Mouse (Mus musculus): Measurements from ENCODE around the gene Psip1. TPM values are rescaled to one million over a fixed set of nuclear protein-coding genes. Genes with fewer than 3 reads are reported as not detected.
"Not testable (repeated sequence)": the region's sequence is repeated elsewhere in the genome, so short reads cannot be mapped to it uniquely, and the experiment has no call there.

The Psip1 gene
- polyA plus RNA-seq, 1 experiment from 2014 or later: 266 TPM

- not testable (repeated sequence) for H3K9me3 ChIP-seq; H3K27ac ChIP-seq (replicated peaks); H3K4me1 ChIP-seq (replicated peaks); ATAC-seq (ENCODE audit: low read depth); H3K36me3 ChIP-seq; H3K4me2 ChIP-seq; H3K9ac ChIP-seq; H3K4me3 ChIP-seq; H3K27me3 ChIP-seq
- WGBS: 90% methylated on average over 5 of the region's 5 CpGs
Measured at GRCm38 (mm10) chr4:83497013-83497412, 10.8 kb upstream of the Psip1 start.

- WGBS: 88% methylated on average over 1 of the region's 1 CpGs
Measured at GRCm38 (mm10) chr4:83493112-83493511, 6.9 kb upstream of the Psip1 start.

GRCm38 (mm10) chr4:83489121-83489520 is 2.9 kb upstream of the Psip1 start:
- no peaks in the 10 kb centered on the region for H3K27me3 ChIP-seq
- ATAC-seq (ENCODE audit: low read depth): no peak
- no peaks in the 10 kb centered on the region for H3K9me3 ChIP-seq
- H3K36me3 ChIP-seq: peaks cover 5% of the 10 kb centered on the region; the same call in 1 of the 2 replicates
- no peak overlapping the region for H3K9ac ChIP-seq
- H3K4me1 ChIP-seq (replicated peaks): peaks cover 22% of the 10 kb centered on the region
- WGBS: 22% methylated on average over 5 of the region's 5 CpGs
- H3K27ac ChIP-seq (replicated peaks): no peak overlapping the region
- H3K4me3 ChIP-seq: no peak overlapping the region
- no peak overlapping the region for H3K4me2 ChIP-seq

More at GRCm38 (mm10) chr4:83493112-83493511, 6.9 kb upstream of the Psip1 start:
- H3K36me3 ChIP-seq: no peaks in the 10 kb centered on the region
- no peak overlapping the region for H3K4me3 ChIP-seq
- no peak overlapping the region for H3K9ac ChIP-seq
- H3K27ac ChIP-seq (replicated peaks): no peak overlapping the region
- no peak overlapping the region for H3K4me2 ChIP-seq
- H3K9me3 ChIP-seq: no peaks in the 10 kb centered on the region
- H3K27me3 ChIP-seq: no peaks in the 10 kb centered on the region
- no peaks in the 10 kb centered on the region for H3K4me1 ChIP-seq (replicated peaks)
- ATAC-seq (ENCODE audit: low read depth): no peak

GRCm38 (mm10) chr4:83485735-83486116 is 533 bp downstream of the Psip1 start:
- Histone ChIP-seq H3K27me3 (no peaks in the 10 kb centered on the region), H3K4me3 (peak overlapping the region; percentile 89), H3K27ac (replicated peaks) (peak overlapping the region; percentile 100), H3K4me1 (replicated peaks) (peaks cover 37% of the 10 kb centered on the region), H3K4me2 (peak overlapping the region; percentile 76), H3K9me3 (no peaks in the 10 kb centered on the region), H3K36me3 (peaks cover 34% of the 10 kb centered on the region), H3K9ac (peak overlapping the region; percentile 97)
- 1% methylated on average over 22 of the region's 40 CpGs for WGBS
- peak; percentile 85 for ATAC-seq (ENCODE audit: low read depth)

- peak overlapping the region; percentile 97 for H3K9ac ChIP-seq
- peaks cover 37% of the 10 kb centered on the region for H3K4me1 ChIP-seq (replicated peaks)
- 15% methylated on average over 12 of the region's 12 CpGs for WGBS
- peak overlapping the region; percentile 89 for H3K4me3 ChIP-seq
- no peaks in the 10 kb centered on the region for H3K9me3 ChIP-seq
- ATAC-seq (ENCODE audit: low read depth): no peak
- peak overlapping the region; percentile 100 for H3K27ac ChIP-seq (replicated peaks)
- H3K36me3 ChIP-seq: peaks cover 36% of the 10 kb centered on the region
- H3K27me3 ChIP-seq: no peaks in the 10 kb centered on the region
- peak overlapping the region; percentile 76 for H3K4me2 ChIP-seq
Measured at GRCm38 (mm10) chr4:83485250-83485649, 1.0 kb downstream of the Psip1 start.

GRCm38 (mm10) chr4:83468208-83468607 is 18.1 kb downstream of the Psip1 start:
- Histone ChIP-seq H3K9me3 (no peaks in the 10 kb centered on the region), H3K4me3 (no peak overlapping the region), H3K36me3 (peaks cover 81% of the 10 kb centered on the region), H3K27ac (replicated peaks) (no peak overlapping the region), H3K27me3 (no peaks in the 10 kb centered on the region), H3K4me1 (replicated peaks) (no peaks in the 10 kb centered on the region; the same call in 1 of the 2 replicates), H3K4me2 (no peak overlapping the region), H3K9ac (no peak overlapping the region)
- WGBS: 63% methylated on average over 3 of the region's 3 CpGs
- ATAC-seq (ENCODE audit: low read depth): no peak

GRCm38 (mm10) chr4:83467615-83468014 is 18.6 kb downstream of the Psip1 start:
- Histone ChIP-seq H3K4me3 (no peak overlapping the region), H3K27me3 (no peaks in the 10 kb centered on the region), H3K27ac (replicated peaks) (no peak overlapping the region), H3K36me3 (peaks cover 82% of the 10 kb centered on the region), H3K4me1 (replicated peaks) (no peaks in the 10 kb centered on the region; the same call in 1 of the 2 replicates), H3K9ac (no peak overlapping the region), H3K4me2 (no peak overlapping the region), H3K9me3 (no peaks in the 10 kb centered on the region)
- 0 out of 2 replicates have a peak, but pooled peaks have one; percentile 32 for ATAC-seq (ENCODE audit: low read depth)
- WGBS: 73% methylated on average over 7 of the region's 7 CpGs

- Histone ChIP-seq H3K36me3 (peaks cover 73% of the 10 kb centered on the region), H3K4me2 (no peak overlapping the region), H3K9me3 (no peaks in the 10 kb centered on the region), H3K4me1 (replicated peaks) (no peaks in the 10 kb centered on the region; the same call in 1 of the 2 replicates), H3K9ac (no peak overlapping the region), H3K27me3 (no peaks in the 10 kb centered on the region), H3K27ac (replicated peaks) (no peak overlapping the region), H3K4me3 (no peak overlapping the region)
- WGBS: 91% methylated on average over 7 of the region's 7 CpGs
- no peak for ATAC-seq (ENCODE audit: low read depth)
Measured at GRCm38 (mm10) chr4:83464827-83465226, 21.4 kb downstream of the Psip1 start.

GRCm38 (mm10) chr4:83460106-83460505 is 26.2 kb downstream of the Psip1 start:
- Histone ChIP-seq H3K9me3 (no peaks in the 10 kb centered on the region), H3K36me3 (peaks cover 80% of the 10 kb centered on the region), H3K4me2 (no peak overlapping the region), H3K9ac (no peak overlapping the region), H3K4me1 (replicated peaks) (no peaks in the 10 kb centered on the region), H3K27me3 (no peaks in the 10 kb centered on the region), H3K27ac (replicated peaks) (no peak overlapping the region), H3K4me3 (no peak overlapping the region)
- ATAC-seq (ENCODE audit: low read depth): no peak
- WGBS: 93% methylated on average over 5 of the region's 5 CpGs

GRCm38 (mm10) chr4:83450785-83451184 is 35.5 kb downstream of the Psip1 start:
- ATAC-seq (ENCODE audit: low read depth): no peak
- Histone ChIP-seq H3K4me3 (no peak overlapping the region), H3K27me3 (no peaks in the 10 kb centered on the region), H3K4me2 (no peak overlapping the region), H3K36me3 (peaks cover 58% of the 10 kb centered on the region), H3K9ac (no peak overlapping the region), H3K4me1 (replicated peaks) (no peaks in the 10 kb centered on the region), H3K9me3 (no peaks in the 10 kb centered on the region), H3K27ac (replicated peaks) (no peak overlapping the region)
- 95% methylated on average over 4 of the region's 4 CpGs for WGBS

- 86% methylated on average over 4 of the region's 4 CpGs for WGBS
- no peak for ATAC-seq (ENCODE audit: low read depth)
- H3K27me3 ChIP-seq: no peaks in the 10 kb centered on the region
- H3K4me2 ChIP-seq: no peak overlapping the region
- no peaks in the 10 kb centered on the region for H3K4me1 ChIP-seq (replicated peaks)
- H3K9me3 ChIP-seq: no peaks in the 10 kb centered on the region
- no peak overlapping the region for H3K27ac ChIP-seq (replicated peaks)
- H3K9ac ChIP-seq: no peak overlapping the region
- H3K4me3 ChIP-seq: no peak overlapping the region
- H3K36me3 ChIP-seq: peaks cover 61% of the 10 kb centered on the region
Measured at GRCm38 (mm10) chr4:83441050-83441449, 45.2 kb downstream of the Psip1 start.

- no peak overlapping the region for H3K4me3 ChIP-seq
- no peaks in the 10 kb centered on the region for H3K27me3 ChIP-seq
- H3K9ac ChIP-seq: no peak overlapping the region
- H3K4me1 ChIP-seq (replicated peaks): no peaks in the 10 kb centered on the region
- no peak overlapping the region for H3K27ac ChIP-seq (replicated peaks)
- WGBS: 58% methylated on average over 5 of the region's 5 CpGs
- H3K36me3 ChIP-seq: peaks cover 80% of the 10 kb centered on the region
- no peaks in the 10 kb centered on the region for H3K9me3 ChIP-seq
- ATAC-seq (ENCODE audit: low read depth): no peak
- no peak overlapping the region for H3K4me2 ChIP-seq
Measured at GRCm38 (mm10) chr4:83439045-83439444, 47.2 kb downstream of the Psip1 start.

- Histone ChIP-seq H3K9ac (0 out of 2 replicates have a peak overlapping the region, but pooled peaks have one; percentile 0), H3K4me2 (no peak overlapping the region), H3K4me1 (replicated peaks) (no peaks in the 10 kb centered on the region), H3K9me3 (no peaks in the 10 kb centered on the region), H3K27me3 (no peaks in the 10 kb centered on the region), H3K4me3 (no peak overlapping the region), H3K27ac (replicated peaks) (no peak overlapping the region), H3K36me3 (peaks cover 89% of the 10 kb centered on the region)
- no peak for ATAC-seq (ENCODE audit: low read depth)
Measured at GRCm38 (mm10) chr4:83438116-83438515, 48.1 kb downstream of the Psip1 start.

Data from neural tube, embryonic 13.5 days (tissue).